Mouse (Mus musculus): ENCODE results near the gene Nup85.

GRCm38 (mm10) chr11:115590526-115591075 is 26.4 kb downstream of the Nup85 start:
- TF ChIP-seq CTCF (IDR thresholded peaks at IDR 0.05), result no peak
- no peak for TF ChIP-seq POLR2A (IDR thresholded peaks at IDR 0.05; ENCODE audit: insufficient read depth, low read depth, low read length)
- no peak for TF ChIP-seq EP300 (IDR thresholded peaks at IDR 0.05; ENCODE audit: insufficient read depth, low read depth, low read length)

Measured in heart, adult 2 months (tissue).